Mouse (Mus musculus): Measurements from ENCODE around the gene Apobr.

Gene Apobr

GRCm38 (mm10) chr7:126584506-126584977, at the start of gene Apobr:
Gene Apobr, plus strand, starts transcription at chr7:126584942.
- DNase-seq (ENCODE audit: low spot score in 2 of 2), result peak; percentile 20 to 24

GRCm38 (mm10) chr7:126535766-126536165, 49.0 kb upstream of the Apobr start:
- peak in 1 of 2 experiments; percentile 8 for DNase-seq (ENCODE audit: low spot score in 2 of 2)

DNA sequence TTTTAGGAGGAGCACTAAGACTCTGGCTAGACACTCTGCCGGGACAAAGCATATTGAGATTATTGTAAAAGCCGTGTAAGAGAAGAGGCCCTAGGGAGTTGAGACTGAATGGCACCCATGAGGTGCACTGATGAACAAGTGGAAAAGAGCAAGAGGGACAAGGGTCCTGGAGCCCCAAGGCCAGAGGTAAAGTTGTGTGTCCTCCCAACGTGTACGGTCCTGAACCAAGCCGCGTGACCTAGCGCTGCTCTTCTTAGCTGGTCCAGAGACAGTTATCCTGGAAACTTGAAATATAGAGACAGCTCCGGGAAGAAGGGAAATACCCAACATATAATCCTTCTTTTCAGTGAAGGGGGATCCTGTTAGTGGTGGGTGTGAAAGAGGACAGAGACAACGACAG, 48.3 kb upstream of the Apobr start:
- DNase-seq (ENCODE audit: low spot score in 2 of 2), result no peak

DNA sequence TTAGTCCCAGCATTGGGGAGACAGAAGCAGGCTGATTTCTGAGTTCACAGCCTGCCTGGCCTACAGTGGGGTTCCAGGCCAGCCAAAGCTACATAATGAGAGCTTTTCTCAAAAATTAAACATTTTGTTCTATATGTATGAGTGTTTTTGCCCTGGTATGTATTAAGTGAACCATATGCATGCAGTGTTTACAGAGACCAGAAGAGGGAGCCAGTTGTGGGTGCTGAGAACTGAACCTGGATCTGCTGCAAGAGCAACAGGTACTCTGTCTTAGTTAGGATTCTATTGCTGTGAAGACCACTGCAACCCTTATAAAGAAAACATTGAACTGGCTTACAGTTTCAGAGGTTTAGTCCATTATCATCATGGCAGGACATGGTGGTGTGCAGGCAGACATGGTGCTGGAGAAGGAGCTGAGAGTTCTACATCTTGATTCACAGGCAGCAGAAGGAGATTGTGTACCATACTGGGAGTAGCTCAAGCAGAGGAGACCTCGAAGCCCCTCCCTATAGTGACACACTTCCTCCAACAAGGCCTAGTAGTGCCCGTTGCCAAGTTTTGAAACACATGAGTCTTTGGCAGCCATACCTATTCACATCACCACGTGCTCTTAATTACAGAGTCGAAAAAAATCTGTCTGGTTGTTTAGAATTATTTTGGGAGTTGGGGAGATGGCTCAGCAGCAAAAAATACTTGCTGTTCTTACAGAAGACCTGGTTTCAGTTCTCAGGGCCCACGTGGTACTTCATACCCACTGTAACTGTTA, 46.7 kb upstream of the Apobr start:
- peak in 1 of 2 experiments; percentile 33 for DNase-seq (ENCODE audit: low spot score in 2 of 2)

- DNase-seq (ENCODE audit: low spot score in 2 of 2), result no peak
These were observed 43.1 kb upstream of the Apobr start for GRCm38 (mm10) chr7:126541661-126542060.

DNA sequence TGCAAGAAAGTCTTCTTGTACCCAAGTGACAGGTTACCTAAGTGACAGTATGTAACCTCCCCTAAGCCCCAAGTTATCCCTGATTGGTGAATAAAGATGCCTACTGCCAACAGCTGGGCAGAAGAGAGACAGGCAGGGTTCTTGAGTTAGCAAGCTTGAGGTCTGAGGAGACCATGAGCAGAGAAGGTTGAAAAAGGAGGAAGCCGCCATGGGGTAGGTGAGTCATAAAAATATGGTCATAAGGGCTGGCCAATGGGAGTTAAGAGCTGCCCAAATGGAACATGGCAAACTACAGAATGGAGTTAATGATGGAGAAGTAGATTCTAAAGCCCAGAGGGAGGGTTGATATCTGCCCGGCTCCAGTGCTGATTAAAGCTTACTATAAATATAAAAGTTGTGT, 39.1 kb upstream of the Apobr start:
- no peak for DNase-seq (ENCODE audit: low spot score in 2 of 2)

GRCm38 (mm10) chr7:126554796-126555195, 29.9 kb upstream of the Apobr start:
- DNase-seq (ENCODE audit: low spot score in 2 of 2), result peak in 1 of 2 experiments; percentile 20

DNA sequence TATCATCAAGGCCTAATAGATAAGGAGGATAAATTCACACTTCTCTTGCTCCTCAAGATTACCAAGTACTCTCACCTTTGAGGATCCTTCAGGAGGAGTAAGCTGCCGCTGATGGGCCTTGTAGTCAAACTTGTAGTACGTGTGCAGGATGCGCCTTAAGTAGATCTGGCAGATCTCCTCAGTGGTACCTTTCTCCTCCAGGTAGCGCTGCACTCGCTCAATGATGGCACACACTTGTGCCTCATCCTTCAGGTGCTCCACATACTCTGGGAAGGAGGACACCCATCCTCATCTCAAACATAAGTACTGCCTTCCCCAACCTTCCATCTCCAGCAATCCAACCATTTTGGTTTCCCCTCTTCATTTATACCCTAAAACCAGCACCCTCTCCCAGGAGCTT, 28.1 kb upstream of the Apobr start:
- DNase-seq (ENCODE audit: low spot score in 2 of 2), result no peak

DNA sequence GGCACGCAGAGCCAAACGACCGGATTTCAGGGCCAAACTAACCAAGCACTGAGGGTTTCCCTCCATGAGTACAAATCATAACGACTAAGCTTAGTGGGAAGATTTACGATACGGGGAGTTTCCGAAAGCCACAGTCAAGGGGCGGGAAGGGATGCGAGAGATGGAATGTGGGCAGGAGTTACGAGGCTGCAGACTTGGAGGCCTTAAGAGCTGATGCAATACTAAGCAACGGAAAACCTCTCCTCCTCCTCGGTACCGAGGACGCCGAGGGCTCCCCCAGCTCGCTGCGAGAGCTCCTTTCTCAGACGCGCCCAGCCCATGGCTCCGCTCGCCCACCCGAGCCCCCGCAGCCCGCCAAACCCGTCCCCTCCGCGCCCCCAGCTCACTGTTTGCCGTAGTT, 19.0 kb upstream of the Apobr start:
- DNase-seq (ENCODE audit: low spot score in 2 of 2), result no peak

- DNase-seq (ENCODE audit: low spot score in 2 of 2), result peak; percentile 64 to 79
These were observed 18.5 kb upstream of the Apobr start, which contains the start of gene Eif3c for GRCm38 (mm10) chr7:126566094-126566765. Gene Eif3c, minus strand, starts transcription at chr7:126566411.

DNA sequence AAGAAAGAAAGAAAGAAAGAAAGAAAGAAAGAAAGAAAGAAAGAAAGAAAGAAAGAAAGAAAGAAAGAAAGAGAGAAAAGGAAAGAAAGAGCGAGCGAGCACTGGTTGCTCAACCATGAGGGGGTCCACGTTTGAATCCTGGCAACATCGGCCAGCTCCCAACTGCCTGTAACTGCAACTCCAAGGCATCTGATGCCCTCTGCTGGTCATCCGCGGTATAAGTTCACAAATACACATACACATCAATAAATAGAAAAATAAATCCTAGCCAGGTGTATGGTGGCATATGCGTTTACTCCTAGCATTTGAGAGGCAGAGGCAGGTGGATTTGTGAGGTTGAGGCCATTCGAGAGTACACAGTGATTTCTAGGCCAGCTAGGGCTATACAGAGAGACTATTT, 7.8 kb upstream of the Apobr start:
- DNase-seq (ENCODE audit: low spot score in 2 of 2), result peak; percentile 27 to 65

DNA sequence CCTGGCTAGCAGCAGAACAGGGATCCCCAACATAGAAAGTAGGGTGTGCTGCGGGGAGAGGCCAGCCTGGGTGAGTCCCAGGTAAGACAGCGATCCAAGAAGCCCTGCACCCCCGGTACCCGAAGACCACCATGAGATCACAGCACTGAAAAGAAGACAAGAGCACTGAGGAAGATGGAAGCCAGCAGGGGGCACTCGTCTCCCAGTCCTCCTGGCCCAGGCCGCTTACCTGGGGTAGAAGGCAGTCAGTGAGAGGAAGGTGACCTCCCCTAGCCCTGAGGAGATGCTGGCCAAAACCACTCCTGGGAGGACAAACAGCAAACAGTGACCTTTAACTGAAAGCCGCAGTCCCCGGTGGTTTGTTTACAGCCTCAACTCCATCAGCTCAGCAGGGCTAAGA, 5.6 kb upstream of the Apobr start:
- DNase-seq (ENCODE audit: low spot score in 2 of 2), result peak; percentile 13 to 65

- DNase-seq (ENCODE audit: low spot score in 2 of 2), result no peak
These were observed 3.1 kb upstream of the Apobr start for GRCm38 (mm10) chr7:126581661-126582060.

- peak in 1 of 2 experiments; percentile 29 for DNase-seq (ENCODE audit: low spot score in 2 of 2)
These were observed 2.0 kb upstream of the Apobr start for GRCm38 (mm10) chr7:126582759-126583158.

DNA sequence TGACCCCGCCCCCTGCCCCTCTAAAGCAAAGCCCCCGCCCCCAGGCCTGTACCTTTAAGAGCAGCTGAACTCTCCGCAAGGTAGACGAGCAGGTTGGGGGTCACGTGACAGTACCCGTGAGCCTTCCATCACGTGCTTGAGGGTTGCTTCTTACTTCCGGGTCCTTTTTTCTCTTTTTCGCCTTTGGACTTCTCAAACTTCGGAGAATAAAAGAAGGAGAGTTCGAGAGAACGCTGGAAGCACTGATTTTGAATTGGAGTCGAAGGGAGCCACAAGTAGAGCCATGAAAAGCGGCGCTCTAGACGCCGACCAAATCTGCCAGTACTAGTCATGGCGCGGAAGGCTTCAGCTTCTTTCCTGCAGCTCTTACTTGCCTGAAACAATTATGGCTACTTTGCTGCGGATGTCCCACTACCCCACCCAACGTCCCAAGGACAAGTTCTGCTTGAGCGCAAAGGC, 1.5 kb upstream of the Apobr start:
- DNase-seq (ENCODE audit: low spot score in 2 of 2), result peak; percentile 83

DNA sequence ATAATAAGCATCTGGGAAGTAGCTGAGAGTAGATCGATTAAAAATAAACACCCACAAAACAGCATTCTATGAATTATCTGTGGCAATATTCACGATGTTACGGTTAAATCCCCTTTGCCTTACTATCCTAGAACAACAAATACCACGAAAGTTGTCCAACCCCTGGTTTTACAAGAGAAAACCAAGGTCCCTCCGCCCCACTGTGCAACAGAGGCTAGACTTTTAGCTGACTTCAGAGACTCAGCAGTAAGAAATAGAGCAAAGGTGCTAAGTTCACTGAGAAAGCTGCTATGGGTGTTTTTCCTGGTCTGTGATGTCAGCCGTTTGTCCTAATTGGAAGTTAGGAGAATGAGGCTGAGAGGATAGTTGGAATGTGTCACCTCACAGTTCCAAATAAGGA, 981 bp upstream of the Apobr start:
- DNase-seq (ENCODE audit: low spot score in 2 of 2), result no peak

- no peak for DNase-seq (ENCODE audit: low spot score in 2 of 2)
These were observed 975 bp downstream of the Apobr start, which contains the start of gene Cln3 for GRCm38 (mm10) chr7:126585717-126586116. Gene Cln3, minus strand, starts transcription at chr7:126585817.

DNA sequence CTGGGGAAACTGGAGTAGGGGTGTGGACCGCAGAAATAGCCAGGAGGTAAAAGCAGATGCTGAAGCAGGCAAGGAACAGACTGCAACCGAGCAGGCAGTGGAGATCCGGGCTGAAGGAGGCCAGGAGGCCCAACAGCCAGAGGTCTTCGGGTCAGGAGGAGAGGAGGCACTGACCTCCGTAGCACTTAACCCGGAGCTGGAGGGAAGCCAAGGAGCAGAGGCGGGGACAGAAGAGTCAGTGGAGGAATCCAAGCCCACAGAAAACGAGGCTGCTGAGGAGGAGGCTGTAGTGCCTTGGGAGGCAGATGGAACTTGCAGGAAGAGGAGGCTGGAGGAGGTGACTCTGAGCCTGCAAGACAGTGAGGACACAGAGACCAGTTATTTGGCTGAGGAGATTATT, 2.1 kb downstream of the Apobr start:
- DNase-seq (ENCODE audit: low spot score in 2 of 2), result no peak

GRCm38 (mm10) chr7:126587779-126588178, 3.0 kb downstream of the Apobr start:
- DNase-seq (ENCODE audit: low spot score in 2 of 2), result no peak

- DNase-seq (ENCODE audit: low spot score in 2 of 2), result no peak
These were observed 10.3 kb downstream of the Apobr start, which contains the start of gene Il27 for GRCm38 (mm10) chr7:126594862-126595561. Gene Il27, minus strand, starts transcription at chr7:126594941.

DNA sequence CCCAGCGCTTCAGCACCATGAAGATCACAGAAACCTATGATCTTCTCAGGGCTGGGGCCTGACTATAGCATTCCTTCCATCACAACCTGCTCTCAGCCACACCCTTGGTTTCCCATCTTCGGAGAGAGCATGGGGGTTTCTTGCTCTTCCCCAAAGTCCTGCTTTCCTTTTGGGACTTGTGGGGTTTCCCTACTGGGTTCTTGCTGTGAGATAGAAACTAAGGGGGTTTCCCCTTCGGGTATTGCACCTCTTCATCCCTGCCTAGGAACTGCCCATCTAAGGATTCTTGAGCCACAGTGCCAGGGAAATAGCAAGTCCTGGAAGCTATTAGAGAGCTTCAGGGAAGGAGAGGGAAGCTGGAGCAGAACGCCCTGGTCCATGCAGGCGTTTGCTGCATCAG, 11.1 kb downstream of the Apobr start:
- DNase-seq (ENCODE audit: low spot score in 2 of 2), result no peak

GRCm38 (mm10) chr7:126596414-126596813, 11.7 kb downstream of the Apobr start:
- DNase-seq (ENCODE audit: low spot score in 2 of 2), result no peak
